Mouse (Mus musculus): ENCODE measurements around the gene Gm28374. TPM values are rescaled to one million over a fixed set of nuclear protein-coding genes. Genes with fewer than 3 reads are reported as not detected.
A peak's percentile ranks its signal among the peaks of the same experiment; 100 is the strongest.
"Not testable (repeated sequence)": the region's sequence is repeated elsewhere in the genome, so short reads cannot be mapped to it uniquely, and the experiment has no call there.

Gm28374 gene
- 0.48 and 1.4 TPM in 2 replicates for polyA plus RNA-seq (2012; rRNA removed)

DNA sequence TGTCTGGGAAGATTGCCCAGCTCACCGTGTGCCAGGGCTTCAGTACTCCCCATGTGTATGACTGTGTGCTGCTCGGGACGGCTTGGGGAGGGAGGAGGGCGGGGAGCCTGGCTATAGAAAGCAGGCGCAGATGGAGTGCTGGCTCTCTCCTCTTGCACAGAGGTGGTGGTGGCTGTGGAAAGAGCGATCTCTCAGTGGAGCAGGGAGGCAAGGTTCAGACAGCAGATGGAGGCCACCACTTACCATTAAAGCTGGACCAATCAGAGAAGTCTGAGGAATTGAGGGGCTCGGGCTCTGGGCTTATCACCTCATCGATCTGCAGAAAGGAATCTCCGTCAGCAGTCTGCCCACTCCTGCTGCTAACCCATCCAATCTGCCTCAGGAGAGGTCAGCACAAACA, at the start of gene Gm28374:
Gene Gm28374 (minus strand): TSS at position 101 of the 400 bp plus-strand sequence.
- DNase-seq (ENCODE audit: extremely low spot score in 1 of 2, low spot score in 1 of 2): no peak

- DNase-seq (ENCODE audit: extremely low spot score in 1 of 2, low spot score in 1 of 2): not testable (repeated sequence)
Measured at GRCm38 (mm10) chr19:6130414-6131128, 48.5 kb upstream of the Gm28374 start.

DNA sequence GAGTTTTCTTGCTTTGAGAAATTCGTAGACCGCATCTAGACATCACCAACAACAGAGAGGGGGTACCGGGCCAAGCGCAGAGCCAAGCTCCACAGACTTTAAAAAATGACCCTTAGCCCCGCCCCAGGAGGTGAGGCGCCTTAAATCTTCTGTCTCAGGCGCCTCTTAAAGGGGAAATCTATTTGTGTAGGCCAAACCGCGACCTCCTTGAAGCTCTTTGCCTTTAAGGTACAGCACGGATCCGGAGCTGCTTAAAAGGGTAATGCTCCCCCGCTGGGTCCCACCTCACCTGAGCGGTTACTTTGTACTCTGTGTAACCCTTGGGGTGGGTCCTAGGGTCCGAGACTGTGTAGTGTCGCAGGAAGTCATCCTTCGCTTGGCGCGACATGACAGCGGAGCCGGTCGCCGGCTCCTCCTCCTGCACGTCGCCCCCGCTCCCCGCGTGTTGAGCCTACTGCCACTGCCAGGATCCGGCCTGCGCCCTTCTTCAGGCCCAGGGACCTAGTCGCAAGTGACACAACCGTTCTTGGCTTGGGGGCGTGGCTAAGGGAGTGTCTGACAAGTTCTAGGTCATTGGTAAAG, 45.8 kb upstream of the Gm28374 start, which contains the start of gene Snx15:
Gene Snx15 (minus strand): TSS at position 545 of the 582 bp plus-strand sequence.
- peak; percentile 95 to 97 for DNase-seq (ENCODE audit: extremely low spot score in 1 of 2, low spot score in 1 of 2)

DNA sequence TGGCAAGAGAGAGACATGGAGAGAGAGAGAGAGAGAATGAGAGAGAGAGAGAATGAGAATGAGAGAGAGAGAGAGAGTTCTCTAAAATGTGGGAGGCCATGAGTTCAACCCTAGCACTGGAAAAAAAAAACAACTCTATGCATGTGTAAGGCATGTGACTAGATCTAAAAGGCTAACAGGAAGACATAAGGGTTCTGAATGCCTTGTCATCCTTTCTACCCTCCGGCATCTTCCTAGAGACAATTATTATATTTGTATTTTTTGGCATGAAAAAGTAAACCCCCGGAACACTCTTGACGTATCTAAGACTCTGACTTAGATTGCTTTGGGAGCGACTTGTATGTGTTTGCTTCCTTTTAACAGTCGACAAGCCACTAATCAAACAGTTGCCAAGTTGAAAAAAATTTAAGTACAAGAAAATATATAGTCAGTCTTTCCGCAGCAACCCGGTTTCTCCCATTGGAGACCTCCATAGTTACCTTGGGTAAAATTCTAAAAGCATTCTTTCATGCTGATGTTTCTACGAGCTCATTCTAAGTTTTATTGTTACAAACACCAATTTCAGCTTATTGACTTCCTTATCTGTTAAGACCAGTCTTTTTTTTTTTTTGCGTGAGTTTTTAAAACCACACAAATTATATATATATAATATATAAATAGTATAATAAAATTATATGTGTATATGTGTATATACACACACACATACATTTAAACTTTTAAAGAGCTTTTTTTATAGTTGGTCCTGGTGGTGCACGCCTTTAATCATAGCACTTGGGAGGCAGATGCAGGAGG, 44.9 kb upstream of the Gm28374 start:
- no peak for DNase-seq (ENCODE audit: extremely low spot score in 1 of 2, low spot score in 1 of 2)

DNA sequence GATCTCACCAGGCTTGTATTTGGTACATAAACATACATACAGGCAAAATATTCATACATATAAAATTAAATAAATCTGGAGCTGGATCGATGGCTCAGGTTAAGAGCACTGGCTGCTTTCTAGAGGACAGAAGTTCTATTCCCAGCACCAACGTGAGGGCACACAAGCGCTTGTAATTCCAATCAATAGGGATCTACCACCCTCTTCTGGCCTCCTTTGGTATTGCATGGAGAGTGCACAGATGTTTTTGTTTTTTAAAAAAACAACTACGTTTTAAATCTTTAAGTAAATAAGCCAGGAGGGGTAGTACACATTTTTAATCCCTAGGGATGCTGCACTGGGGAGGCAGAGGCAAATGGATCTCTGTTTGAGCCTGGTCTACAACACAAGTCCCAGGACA, 44.2 kb upstream of the Gm28374 start:
- peak in 1 of 2 experiments; percentile 71 for DNase-seq (ENCODE audit: extremely low spot score in 1 of 2, low spot score in 1 of 2)

DNA sequence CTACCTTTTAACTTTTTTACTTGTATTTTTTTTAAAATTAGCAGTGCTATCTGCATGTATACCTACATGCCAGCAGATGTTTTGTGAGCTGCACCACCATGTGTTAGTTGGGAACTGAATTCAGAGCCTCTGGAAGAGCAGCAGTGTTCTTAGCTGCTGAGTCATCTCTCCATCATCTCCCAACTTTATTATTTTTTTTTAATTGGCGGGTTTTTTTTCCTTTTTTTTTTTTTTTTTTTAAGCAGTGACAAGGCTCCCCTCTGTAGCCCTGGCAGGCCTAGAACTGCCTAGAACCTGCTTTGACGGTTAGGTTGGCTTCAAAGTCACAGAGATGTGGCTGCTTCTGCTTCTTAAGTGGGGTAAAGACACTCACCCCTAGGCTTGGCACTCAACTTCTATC, 42.8 kb upstream of the Gm28374 start:
- no peak for DNase-seq (ENCODE audit: extremely low spot score in 1 of 2, low spot score in 1 of 2)

DNA sequence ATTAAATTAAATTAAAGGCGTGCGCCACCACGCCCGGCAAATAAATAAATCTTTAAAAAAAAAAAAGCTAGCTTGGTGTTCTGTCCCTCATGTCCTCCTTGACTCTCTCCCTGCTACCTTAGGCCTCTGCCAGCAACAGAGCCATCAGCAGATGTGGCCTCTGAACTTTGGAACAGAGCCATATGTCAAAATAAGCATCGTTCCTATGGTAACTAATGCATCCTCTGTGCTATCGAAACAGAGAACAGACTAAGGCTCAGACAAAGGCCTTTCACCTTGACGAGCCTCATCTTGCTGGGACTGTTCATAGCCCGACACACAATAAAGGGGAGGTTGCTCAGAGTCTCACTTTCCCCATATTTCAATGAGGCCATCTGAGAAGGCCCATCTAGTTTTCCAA, 41.3 kb upstream of the Gm28374 start:
- no peak for DNase-seq (ENCODE audit: extremely low spot score in 1 of 2, low spot score in 1 of 2)

DNA sequence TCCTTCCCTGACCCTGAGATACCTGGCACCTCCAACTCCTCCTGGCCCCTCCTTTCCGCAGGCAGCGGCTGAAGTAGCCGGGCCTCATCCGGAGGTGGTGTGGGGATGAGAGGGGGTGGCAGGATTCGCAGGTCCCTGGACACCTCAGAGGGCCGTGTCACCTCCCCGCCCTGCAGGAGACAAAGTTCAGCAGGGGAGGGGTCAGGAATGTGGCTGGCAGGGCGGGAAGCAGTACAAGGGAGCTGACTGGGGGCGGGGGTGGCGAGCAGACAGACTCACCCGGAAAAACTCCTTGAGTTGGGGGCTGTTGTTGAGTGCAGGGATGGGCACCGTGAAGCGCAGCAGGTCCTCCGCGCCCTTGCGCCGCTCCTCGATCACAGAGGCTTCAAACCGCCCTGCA, 39.7 kb upstream of the Gm28374 start:
- DNase-seq (ENCODE audit: extremely low spot score in 1 of 2, low spot score in 1 of 2): no peak

DNA sequence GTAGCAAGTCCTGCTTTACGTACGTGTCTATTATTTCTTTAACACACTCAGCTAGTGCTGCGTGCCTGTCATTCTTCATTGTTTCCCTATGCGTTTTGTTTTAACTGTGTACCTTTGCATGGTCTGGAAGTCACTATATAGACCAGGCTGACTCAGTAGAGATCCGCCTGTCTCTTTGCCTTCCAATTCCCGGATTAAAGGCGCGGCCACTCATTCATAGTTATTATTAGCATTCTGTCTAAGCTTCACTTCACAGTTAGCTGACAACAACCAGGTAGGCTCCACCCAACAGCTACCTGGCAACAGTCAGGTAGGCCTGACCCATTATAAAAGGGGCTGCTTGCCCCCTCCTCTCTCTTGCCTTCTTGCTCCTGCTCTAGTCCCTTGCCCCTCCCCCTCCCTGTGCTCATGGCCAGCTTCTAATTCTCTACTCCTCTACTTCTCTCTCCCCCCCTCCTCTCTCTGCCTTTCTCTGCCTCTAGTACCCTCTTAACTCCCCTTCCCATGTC, 36.7 kb upstream of the Gm28374 start:
- DNase-seq (ENCODE audit: extremely low spot score in 1 of 2, low spot score in 1 of 2): no peak

DNA sequence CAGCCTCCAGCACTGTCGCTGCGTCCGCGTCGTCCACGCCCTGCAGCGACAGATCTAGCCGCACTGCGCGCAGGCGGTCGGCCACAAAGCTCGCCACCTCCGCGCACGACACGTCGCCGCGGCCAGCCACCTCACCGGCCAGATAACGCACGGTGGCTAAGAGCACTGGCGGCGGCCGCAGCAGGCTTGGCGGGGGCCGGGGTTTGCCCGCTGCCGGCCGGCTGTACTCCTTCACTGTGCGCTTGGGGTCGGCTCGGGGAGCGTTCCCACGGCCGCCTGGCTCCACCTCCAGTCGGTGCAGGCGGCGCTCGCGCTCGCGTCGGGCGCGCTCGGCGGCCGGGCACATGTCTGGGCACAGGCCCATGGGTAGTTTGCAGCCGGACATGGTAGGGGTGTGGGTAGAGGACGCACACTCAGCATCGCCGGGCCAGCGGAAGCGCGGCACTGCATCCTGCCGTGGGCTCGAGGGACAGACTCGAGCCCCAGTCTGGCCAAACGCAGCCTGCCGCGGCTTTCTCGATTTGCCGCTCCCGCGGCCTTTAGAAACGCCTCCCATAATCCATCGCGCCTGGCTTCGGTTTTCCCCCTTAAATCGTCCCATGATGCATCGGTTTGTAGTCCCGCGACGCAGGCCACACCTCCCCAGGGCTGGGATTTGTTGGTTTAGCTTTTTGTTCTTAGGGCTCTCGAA, 36.1 kb upstream of the Gm28374 start, which contains the start of gene Sac3d1:
Gene Sac3d1 (minus strand): TSS at position 665 of the 691 bp plus-strand sequence.
- peak; percentile 81 to 94 for DNase-seq (ENCODE audit: extremely low spot score in 1 of 2, low spot score in 1 of 2)

GRCm38 (mm10) chr19:6117346-6117985, 35.4 kb upstream of the Gm28374 start:
- peak in 1 of 2 experiments; percentile 28 for DNase-seq (ENCODE audit: extremely low spot score in 1 of 2, low spot score in 1 of 2)

- peak in 1 of 2 experiments; percentile 25 for DNase-seq (ENCODE audit: extremely low spot score in 1 of 2, low spot score in 1 of 2)
Measured at GRCm38 (mm10) chr19:6116113-6116850, 34.2 kb upstream of the Gm28374 start.

- no peak for DNase-seq (ENCODE audit: extremely low spot score in 1 of 2, low spot score in 1 of 2)
Measured at GRCm38 (mm10) chr19:6113116-6113515, 31.1 kb upstream of the Gm28374 start.

DNA sequence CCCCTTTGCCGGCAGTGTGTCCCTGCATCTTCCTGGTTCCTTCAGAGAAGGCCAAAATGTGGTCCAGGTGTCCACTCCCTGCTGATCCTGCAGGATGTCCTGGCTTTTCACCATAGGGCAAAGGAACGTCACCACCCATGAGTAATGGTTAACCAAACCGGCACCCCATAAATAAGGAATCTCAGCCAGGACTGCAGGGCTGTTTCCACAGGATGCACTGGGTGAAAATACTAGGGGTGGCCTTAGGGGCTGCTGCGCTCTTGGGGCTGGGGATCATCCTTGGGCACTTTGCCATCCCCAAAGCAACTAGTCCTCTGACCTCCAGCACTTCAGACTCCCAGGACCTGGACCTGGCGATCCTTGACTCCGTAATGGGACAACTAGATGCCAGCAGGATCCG, 23.5 kb upstream of the Gm28374 start, which contains the start of gene Naaladl1:
Gene Naaladl1 (plus strand): TSS at position 197 of the 400 bp plus-strand sequence.
- DNase-seq (ENCODE audit: extremely low spot score in 1 of 2, low spot score in 1 of 2): no peak

- no peak for DNase-seq (ENCODE audit: extremely low spot score in 1 of 2, low spot score in 1 of 2)
Measured at GRCm38 (mm10) chr19:6104476-6104875, 22.4 kb upstream of the Gm28374 start.

- DNase-seq (ENCODE audit: extremely low spot score in 1 of 2, low spot score in 1 of 2): no peak
Measured at GRCm38 (mm10) chr19:6102169-6102853, 20.3 kb upstream of the Gm28374 start.

GRCm38 (mm10) chr19:6101186-6101585, 19.1 kb upstream of the Gm28374 start:
- DNase-seq (ENCODE audit: extremely low spot score in 1 of 2, low spot score in 1 of 2): no peak

DNA sequence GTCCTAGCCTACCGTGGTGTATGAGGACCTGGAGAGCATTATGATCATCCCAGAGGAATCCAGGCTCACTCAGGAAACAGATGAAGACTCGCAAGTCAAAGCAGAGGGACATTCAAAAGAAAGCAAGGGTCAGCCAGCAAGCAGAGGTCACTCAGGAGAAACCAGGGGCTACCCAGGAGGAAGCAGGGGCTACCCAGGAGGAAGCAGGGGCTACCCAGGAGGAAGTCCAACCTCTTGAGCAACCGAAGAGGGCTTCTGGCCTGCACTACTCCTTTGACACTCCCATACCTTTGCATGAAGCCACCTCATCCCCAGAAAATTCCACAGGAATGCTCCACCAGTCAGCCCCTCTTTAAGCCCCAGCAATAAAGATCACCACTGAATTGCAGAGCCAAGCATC, 15.8 kb upstream of the Gm28374 start:
- no peak for DNase-seq (ENCODE audit: extremely low spot score in 1 of 2, low spot score in 1 of 2)

- DNase-seq (ENCODE audit: extremely low spot score in 1 of 2, low spot score in 1 of 2): no peak
Measured at GRCm38 (mm10) chr19:6094119-6094518, 12.1 kb upstream of the Gm28374 start, which contains the start of gene AC131692.1. TSS of gene AC131692.1 (plus strand) at chr19:6094419.

Data from frontal cortex, adult 2 months (tissue).